Mouse (Mus musculus) ES-Bruce4 (cell line): ENCODE results near the gene Morn5. TPM values are rescaled to one million over a fixed set of nuclear protein-coding genes. Genes with fewer than 3 reads are reported as not detected.

Source experiments
- H3K27ac ChIP-seq: 2 replicates; pipeline ENCODE4 v1.5.1; 2012; ENCODE audit warnings: low read length, inconsistent platforms; ENCODE audit not compliant: insufficient read depth
- H3K27me3 ChIP-seq: 2 replicates; pipeline ENCODE4 v1.6.1; 2012; ENCODE audit warnings: mild to moderate bottlenecking, low read length, inconsistent platforms; ENCODE audit not compliant: control insufficient read depth, poor library complexity, insufficient read depth, severe bottlenecking
- H3K36me3 ChIP-seq: 2 replicates; pipeline ENCODE4 v1.6.1; 2012; ENCODE audit warnings: inconsistent platforms, mild to moderate bottlenecking, low read length, moderate library complexity; ENCODE audit not compliant: control insufficient read depth, poor library complexity, insufficient read depth, severe bottlenecking
- H3K4me1 ChIP-seq: one replicate; pipeline ENCODE4 v1.8.1; 2011; ENCODE audit warnings: low read length; ENCODE audit not compliant: control insufficient read depth, insufficient read depth
- H3K4me3 ChIP-seq: 2 replicates; pipeline ENCODE4 v1.5.1; 2011; ENCODE audit warnings: low read depth, mild to moderate bottlenecking, low read length
- H3K9ac ChIP-seq: 2 replicates; pipeline ENCODE4 v1.6.1; 2012; ENCODE audit warnings: low read depth, mild to moderate bottlenecking, inconsistent platforms; ENCODE audit not compliant: poor library complexity, severe bottlenecking
- H3K9me3 ChIP-seq: replicated peaks from 2 replicates; pipeline ENCODE4 v1.6.1; 2012; ENCODE audit warnings: mild to moderate bottlenecking, low read length, inconsistent platforms; ENCODE audit not compliant: control insufficient read depth, poor library complexity, insufficient read depth, severe bottlenecking
- CTCF ChIP-seq: IDR thresholded peaks from one replicate; pipeline ENCODE4 v1.8.1; 2011; ENCODE audit warnings: low read depth, low read length
- EP300 ChIP-seq: IDR thresholded peaks from 2 replicates; pipeline ENCODE4 v1.6.1; 2011; ENCODE audit warnings: low read depth, low read length; ENCODE audit not compliant: insufficient read depth
- POLR2A ChIP-seq: IDR thresholded peaks from one replicate; pipeline ENCODE4 v1.8.1; 2011; ENCODE audit warnings: low read length; ENCODE audit not compliant: insufficient read depth
- polyA plus RNA-seq: library from polyadenylated mRNA; stranded (reverse); fragments of >200 nt; gene quantifications from 2 replicates; pipeline ENCODE4 v1.2.4, GENCODE M21; 2011; ENCODE audit warnings: low read depth; ENCODE audit not compliant: missing spikeins, insufficient read depth, insufficient read length

Gene Morn5
- polyA plus RNA-seq, 1 experiment: not detected

DNA sequence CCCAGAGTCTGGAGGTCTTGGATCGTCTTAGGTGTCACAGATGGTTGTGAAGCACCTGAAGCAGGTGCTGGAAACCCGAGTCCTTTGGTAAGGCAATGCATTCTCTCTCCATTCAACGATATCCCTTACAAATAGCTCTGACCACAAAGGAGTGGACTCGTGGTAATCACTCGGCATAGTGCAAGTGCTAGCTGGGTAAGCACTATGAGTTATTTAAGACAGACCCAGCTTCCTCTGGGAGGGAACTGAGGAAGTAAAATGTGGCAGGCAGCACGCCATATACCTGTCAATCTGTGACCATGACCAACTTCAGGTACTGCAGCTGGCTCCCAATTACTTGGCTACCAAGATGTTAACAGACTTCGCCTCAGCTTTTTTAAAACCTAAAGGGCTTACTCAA is 14.4 kb upstream of the Morn5 start:
- Histone ChIP-seq H3K9me3 (no peaks in the 10 kb centered on the region), H3K27me3 (no peaks in the 10 kb centered on the region), H3K36me3 (0 out of 2 replicates have a peak, but pooled peaks cover 4% of the 10 kb centered on the region), H3K9ac (no peak overlapping the region), H3K4me1 (no peaks in the 10 kb centered on the region), H3K27ac (no peak overlapping the region), H3K4me3 (no peak overlapping the region)
- no peak for TF ChIP-seq POLR2A
- TF ChIP-seq EP300: no peak
- no peak for TF ChIP-seq CTCF

DNA sequence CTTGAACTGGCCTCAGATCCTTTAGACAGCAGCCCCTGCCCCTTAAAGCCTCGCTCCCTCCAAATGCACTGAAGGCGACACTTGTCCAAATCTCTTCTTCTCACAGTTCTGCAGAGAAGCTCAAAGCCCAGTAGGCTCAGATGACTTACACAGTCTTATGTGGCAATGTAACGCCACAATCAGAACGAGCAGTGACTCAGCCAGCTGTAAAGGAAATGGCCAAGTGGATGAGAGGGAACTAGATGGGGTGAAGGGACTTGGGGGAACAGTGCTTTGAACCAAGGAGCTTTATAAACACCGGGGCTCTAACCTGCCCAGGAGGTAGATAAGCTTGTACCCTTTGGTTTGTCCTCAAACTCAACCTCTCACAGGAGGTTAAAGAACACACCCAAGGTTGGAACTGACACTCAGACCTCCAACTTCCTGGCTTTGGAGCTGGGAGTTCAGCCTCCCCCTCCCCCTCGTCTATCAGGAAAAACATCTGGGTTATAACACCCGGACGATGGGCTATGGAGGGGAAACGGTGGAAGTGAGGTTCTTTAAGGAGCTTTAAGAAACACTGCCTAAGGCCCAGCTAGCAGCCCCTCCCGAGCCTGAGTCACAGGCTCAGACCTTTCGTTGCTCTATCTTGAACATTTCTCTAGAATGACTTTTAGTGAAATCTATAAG is 13.7 kb upstream of the Morn5 start:
- no peaks in the 10 kb centered on the region for H3K27me3 ChIP-seq
- no peak overlapping the region for H3K27ac ChIP-seq

DNA sequence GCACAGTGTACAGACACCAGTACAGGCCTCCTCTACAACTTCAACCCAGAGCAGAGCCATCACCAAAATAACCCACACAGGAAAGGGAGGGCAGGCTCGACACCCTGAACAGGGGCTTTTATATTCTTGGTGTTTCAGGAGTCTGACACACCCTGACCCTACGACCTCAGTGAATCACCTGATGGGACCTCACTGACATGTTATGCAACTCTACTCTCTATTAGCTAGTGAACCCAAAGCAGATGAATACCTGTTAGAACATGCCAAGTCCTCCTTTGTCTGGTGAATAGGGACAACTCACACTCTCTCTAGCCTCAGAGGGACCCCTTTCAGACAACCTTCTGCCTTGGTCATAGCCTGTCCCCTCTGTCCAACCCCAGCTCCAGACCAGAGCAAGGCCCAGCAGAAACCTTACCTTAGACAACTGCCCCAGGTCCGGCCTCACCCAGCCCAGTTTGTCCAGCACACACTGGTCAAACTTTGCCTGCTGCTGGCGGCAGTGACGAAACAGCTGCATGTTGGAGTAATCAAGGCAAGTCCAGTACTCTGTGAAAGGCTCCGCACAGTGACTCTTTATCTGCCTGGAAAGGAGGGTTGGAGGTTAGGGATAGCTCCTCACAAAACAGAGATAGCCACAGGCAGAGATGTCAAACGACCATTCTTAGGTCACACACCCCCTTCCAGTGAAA is 9.8 kb upstream of the Morn5 start:
- no peaks in the 10 kb centered on the region for H3K9me3 ChIP-seq
- no peak overlapping the region for H3K27ac ChIP-seq
- no peak for TF ChIP-seq CTCF
- TF ChIP-seq POLR2A: no peak
- TF ChIP-seq EP300: no peak
- H3K27me3 ChIP-seq: no peaks in the 10 kb centered on the region
- H3K36me3 ChIP-seq: 0 out of 2 replicates have a peak, but pooled peaks cover 4% of the 10 kb centered on the region
- no peaks in the 10 kb centered on the region for H3K4me1 ChIP-seq
- no peak overlapping the region for H3K9ac ChIP-seq
- H3K4me3 ChIP-seq: no peak overlapping the region

More for the DNA sequence above, 13.7 kb upstream of the Morn5 start:
- Histone ChIP-seq H3K9ac (no peak overlapping the region), H3K9me3 (no peaks in the 10 kb centered on the region), H3K36me3 (0 out of 2 replicates have a peak, but pooled peaks cover 4% of the 10 kb centered on the region), H3K4me3 (no peak overlapping the region), H3K4me1 (no peaks in the 10 kb centered on the region)
- no peak for TF ChIP-seq EP300
- no peak for TF ChIP-seq CTCF
- TF ChIP-seq POLR2A: no peak

DNA sequence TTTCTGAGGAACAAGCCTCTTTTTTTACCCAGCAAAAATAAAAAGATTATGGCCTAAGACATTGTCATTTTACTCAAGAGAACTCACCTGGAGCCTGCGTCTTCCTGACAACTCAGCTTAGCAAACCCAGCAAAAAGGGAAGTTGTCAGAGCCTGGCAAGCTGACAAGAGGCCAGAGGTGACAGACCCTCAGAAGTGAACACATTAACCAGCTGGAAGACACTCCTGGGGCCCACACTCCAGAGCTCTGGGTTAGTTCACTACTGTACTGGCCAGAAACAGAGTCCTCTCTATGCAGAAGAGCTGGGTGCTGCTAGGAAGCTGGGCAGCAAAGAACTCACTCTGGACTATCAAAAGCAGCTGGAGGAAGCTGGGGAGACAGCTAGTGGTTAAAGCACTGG is 8.4 kb upstream of the Morn5 start:
- no peak overlapping the region for H3K9ac ChIP-seq

DNA sequence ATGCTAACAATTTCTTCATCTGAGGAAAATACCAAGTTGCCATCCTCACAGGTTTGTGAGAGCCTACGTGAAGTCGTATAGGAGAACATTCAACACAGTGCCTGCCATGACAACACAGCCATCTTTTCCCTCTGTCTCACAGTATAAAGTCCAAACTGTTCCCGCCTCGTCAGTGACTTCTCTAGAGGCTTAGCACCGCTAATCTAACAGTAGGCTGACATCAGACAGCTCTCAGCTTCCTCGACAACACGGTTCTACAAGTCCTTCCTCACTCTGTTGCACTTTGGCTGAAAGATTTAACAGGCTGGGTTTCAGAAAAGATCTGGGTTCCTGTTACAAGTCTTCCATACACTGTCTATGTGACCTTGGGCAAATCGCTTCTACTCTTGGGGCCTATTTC is 1.1 kb upstream of the Morn5 start:
- H3K27ac ChIP-seq: no peak overlapping the region
- peaks cover 3% of the 10 kb centered on the region for H3K4me1 ChIP-seq
- H3K27me3 ChIP-seq: no peaks in the 10 kb centered on the region
- H3K4me3 ChIP-seq: no peak overlapping the region
- peak overlapping the region; percentile 47 for H3K9ac ChIP-seq
- no peak for TF ChIP-seq POLR2A
- no peak for TF ChIP-seq CTCF
- no peak for TF ChIP-seq EP300
- H3K36me3 ChIP-seq: no peaks in the 10 kb centered on the region; the same call in 1 of the 2 replicates
- no peaks in the 10 kb centered on the region for H3K9me3 ChIP-seq

More for the DNA sequence above, 8.4 kb upstream of the Morn5 start:
- Histone ChIP-seq H3K36me3 (0 out of 2 replicates have a peak, but pooled peaks cover 4% of the 10 kb centered on the region), H3K27ac (no peak overlapping the region), H3K27me3 (no peaks in the 10 kb centered on the region), H3K9me3 (no peaks in the 10 kb centered on the region), H3K4me1 (no peaks in the 10 kb centered on the region), H3K4me3 (no peak overlapping the region)
- TF ChIP-seq CTCF (no peak), POLR2A (no peak), EP300 (no peak)

DNA sequence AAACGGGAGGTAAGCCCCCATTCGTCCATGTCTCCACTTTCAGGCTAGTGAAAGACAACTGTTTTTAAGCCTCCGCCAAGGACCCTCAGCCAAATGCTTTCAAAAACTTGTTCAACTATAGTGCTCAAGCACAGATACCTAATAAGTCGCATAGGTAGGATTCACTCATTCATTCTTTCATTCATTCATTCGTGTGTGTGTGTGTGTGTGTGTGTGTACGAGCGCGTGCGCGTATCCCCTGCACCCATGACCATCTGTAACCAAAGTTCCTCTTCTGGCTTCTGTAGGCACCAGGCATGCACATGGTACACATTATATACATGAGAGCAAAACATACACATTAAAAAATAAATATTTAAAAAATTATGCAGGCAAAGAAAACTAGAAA is 303 bp downstream of the Morn5 start:
- Histone ChIP-seq H3K27ac (no peak overlapping the region), H3K4me3 (no peak overlapping the region)
- TF ChIP-seq CTCF (no peak), POLR2A (no peak), EP300 (no peak)

More for the DNA sequence above, 303 bp downstream of the Morn5 start:
- H3K4me1 ChIP-seq: peaks cover 3% of the 10 kb centered on the region
- no peaks in the 10 kb centered on the region for H3K9me3 ChIP-seq
- H3K36me3 ChIP-seq: no peaks in the 10 kb centered on the region; the same call in 1 of the 2 replicates
- no peaks in the 10 kb centered on the region for H3K27me3 ChIP-seq
- H3K9ac ChIP-seq: no peak overlapping the region
